Mouse (Mus musculus) gastrocnemius, postnatal 36 days (tissue): ENCODE data around the gene Car9. TPM values are rescaled to one million over a fixed set of nuclear protein-coding genes. Genes with fewer than 3 reads are reported as not detected.

ENCODE experiments used
- DNase-seq, 2 experiments: peaks; one replicate each; pipeline ENCODE4 v3.0.0; 2022
- intact Hi-C: fragments of 180-260 bp; cut with DNase I; formaldehyde crosslinking; loops from one replicate; pipeline ENCODE4 v1.15.1; 2025
- total RNA-seq, 2 experiments: library from RNA; stranded (reverse); gene quantifications; 2 replicates each; pipeline ENCODE4 v1.2.3; 2021

The Car9 gene
- total RNA-seq, 2 experiments from 2014 or later, result 3.4 to 4.4 TPM

DNA sequence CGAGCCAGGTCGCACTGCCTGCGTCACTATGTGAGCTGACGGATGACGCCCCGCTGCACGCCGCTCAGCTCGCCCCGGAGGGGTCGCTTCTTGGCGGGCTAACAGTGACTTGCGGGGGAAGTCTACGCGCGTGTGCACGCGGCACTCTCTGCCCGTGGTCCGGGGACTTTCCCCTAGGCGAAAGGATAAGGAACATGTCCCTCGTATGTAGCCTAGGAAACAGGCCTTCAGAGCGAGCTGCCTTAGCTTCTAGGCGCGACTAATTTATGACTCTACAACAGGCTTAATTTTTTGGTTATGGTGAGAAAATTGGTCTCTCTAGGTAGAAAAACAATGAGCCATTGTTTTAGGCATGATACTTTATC is 14.0 kb upstream of the Car9 start, which contains the start of gene Ccdc107:
Gene Ccdc107 (plus strand): TSS at position 80 of the 365 bp plus-strand sequence.
- intact Hi-C loops, result no loop called here

DNA sequence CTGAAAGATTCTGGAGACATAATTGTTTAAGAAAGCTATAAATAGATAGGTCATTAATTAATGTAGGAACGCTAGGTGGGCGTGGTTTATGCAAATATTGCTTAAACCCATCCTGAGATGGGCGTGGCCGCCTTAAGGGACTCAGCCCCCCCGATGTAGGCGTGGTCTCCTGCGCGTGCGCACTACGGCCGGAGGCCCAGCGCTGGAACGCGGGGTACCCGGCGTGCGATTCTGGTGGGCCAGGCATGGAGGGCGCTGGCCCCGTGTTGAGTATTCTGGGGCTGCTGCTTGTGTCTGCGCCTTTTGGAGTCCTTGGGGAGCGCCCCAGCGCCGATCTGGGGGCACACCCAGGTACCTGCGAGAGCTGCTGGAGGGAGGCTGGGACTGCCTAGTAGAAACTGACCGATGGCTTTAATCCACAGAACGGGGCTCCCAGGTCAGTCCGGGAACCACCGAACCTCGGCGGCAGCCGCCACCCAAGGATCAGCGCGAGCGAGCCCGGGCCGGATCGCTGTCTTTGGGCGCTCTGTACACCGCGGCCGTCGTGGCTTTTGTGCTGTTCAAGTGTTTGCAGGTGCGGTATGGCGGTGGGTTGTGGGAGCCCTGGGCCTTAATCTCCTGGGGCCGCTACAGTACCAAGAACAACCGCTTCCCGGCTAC is 13.4 kb upstream of the Car9 start:
- DNase-seq, result peak; percentile 94 to 97
- intact Hi-C loops, result no loop called here

More for the DNA sequence above, 14.0 kb upstream of the Car9 start, which contains the start of gene Ccdc107:
- DNase-seq, result peak; percentile 84 to 88

GRCm38 (mm10) chr4:43493846-43494240 is 12.9 kb upstream of the Car9 start:
- intact Hi-C loops, result loop anchor here (1.0 kb wide), 1 partner anchor 24 kb away; no protein-coding TSS in a partner anchor
- DNase-seq, result no peak

- no peak for DNase-seq
- intact Hi-C loops, result no loop called here
Measured at GRCm38 (mm10) chr4:43496587-43496986, 10.2 kb upstream of the Car9 start.

DNA sequence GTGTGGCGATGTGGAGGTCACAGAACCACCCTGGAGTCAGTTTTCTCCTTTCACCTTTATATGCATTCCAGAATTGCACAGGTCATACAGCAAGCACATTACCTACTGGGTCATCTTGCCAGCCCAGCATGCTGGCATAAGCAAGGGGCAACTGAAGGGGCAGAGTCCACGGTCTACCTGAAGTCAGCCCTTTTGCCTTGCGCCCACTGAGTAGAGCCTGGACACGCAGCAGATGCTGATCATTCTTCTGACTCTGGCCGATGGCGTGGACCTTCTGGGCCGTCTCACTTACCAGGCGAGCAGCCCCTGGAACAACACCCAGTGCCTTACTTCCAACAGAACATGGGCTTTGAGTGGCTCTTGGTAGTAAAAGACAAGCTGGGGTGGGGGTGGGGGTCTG is 9.4 kb upstream of the Car9 start:
- no peak for DNase-seq
- intact Hi-C loops, result no loop called here

DNA sequence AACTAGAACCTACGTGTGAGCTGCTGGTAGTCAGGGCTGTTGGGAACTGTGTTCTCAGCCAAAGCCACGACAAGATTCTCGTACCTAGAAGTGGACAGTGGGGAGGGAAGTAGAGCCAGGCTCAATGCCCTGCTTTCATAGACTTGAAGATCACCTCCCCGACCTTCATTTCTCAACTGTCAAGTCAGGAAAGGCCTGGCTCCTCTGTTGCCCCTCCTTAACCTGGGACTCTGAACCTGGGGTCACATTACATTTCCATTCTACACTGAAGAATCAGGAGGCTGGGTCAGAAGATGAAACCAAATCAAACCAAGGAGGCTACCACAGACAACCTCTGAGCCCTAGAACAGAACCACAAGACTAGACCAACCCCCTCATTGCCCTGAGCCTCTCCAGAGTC is 8.8 kb upstream of the Car9 start:
- no peak for DNase-seq
- intact Hi-C loops, result no loop called here

DNA sequence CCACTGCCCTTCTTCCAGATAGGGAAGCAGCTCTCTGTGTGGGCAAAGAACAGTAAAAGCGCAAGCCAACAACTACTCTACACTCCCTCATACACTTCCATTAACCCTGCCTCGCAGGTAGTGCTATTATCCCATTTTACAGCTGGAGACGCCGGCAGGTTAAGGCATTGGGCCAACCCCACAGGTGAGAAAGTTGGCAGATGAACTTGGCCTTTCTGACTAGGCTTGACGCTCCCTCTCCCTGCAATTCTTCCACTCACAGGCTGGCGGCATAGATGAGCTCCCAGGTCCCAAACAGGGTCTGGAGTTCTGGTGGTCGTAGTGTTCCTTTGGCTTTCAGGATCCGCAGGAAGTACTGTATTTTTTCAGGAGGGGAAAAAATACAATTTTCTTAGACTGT is 7.8 kb upstream of the Car9 start:
- intact Hi-C loops, result no loop called here
- no peak for DNase-seq

- intact Hi-C loops, result no loop called here
- peak; percentile 65 to 68 for DNase-seq
Measured at GRCm38 (mm10) chr4:43499407-43500333, 7.1 kb upstream of the Car9 start, which contains the start of gene Arhgef39. Gene Arhgef39, minus strand, starts transcription at chr4:43499695.

DNA sequence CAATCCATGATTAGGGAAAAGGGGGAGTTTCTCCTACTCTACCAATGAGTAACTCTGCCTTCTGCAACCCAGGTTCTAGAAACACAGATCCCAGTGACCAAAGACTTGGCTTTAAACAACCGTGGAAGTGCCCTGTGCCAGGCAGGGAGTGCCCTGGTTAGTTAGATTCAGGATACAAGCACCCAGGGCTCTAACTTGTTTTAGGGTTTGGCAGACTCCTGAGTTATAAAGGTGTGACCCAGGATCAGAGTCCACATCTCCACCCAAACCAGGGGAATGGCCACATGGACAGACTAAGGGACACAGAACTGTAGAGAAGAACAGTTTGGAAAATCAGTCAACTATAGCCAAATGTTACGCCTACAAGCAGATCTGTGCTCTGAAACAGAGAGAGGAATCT is 3.7 kb upstream of the Car9 start:
- no peak for DNase-seq
- intact Hi-C loops, result no loop called here

DNA sequence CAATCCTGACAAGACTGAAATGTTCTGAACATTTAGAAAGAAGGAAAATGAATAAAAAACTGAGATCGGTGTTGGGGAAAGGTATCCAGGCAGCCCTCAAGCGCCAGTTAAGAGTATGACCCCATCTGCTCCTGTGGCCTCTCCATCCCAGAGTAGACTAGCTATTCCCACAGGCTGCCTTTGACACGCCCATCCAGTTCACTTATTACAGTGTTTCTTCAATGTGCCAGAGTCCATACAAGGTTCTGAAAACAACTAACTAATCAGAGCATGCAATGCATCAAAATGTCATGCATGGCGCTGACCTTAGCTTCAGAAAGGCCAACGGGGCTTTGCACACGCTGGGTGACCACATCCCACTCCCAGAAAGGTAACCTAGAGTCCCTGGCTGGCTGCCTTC is 3.3 kb upstream of the Car9 start:
- intact Hi-C loops, result no loop called here
- DNase-seq, result no peak

GRCm38 (mm10) chr4:43504269-43504668 is 2.5 kb upstream of the Car9 start:
- intact Hi-C loops, result no loop called here
- no peak for DNase-seq

DNA sequence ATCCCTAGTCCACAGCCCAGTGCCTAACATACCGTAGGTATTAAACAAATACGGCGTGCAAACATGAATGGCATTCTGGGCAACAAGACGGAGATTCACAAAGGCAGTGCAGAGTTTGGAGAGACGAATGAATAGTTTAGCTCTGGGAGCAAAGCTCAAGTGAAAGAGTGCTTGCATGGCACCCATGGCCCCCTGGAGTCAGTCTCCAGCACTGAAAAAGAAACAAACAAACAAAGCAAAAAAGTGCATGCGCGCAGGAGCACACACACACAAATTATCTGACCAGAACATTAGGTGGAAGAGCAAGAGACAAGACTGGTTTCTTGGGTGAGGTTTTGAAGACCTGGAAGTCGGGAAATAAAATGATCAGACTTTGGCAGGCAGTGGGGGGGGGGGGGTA is 692 bp upstream of the Car9 start:
- intact Hi-C loops, result no loop called here
- no peak for DNase-seq

DNA sequence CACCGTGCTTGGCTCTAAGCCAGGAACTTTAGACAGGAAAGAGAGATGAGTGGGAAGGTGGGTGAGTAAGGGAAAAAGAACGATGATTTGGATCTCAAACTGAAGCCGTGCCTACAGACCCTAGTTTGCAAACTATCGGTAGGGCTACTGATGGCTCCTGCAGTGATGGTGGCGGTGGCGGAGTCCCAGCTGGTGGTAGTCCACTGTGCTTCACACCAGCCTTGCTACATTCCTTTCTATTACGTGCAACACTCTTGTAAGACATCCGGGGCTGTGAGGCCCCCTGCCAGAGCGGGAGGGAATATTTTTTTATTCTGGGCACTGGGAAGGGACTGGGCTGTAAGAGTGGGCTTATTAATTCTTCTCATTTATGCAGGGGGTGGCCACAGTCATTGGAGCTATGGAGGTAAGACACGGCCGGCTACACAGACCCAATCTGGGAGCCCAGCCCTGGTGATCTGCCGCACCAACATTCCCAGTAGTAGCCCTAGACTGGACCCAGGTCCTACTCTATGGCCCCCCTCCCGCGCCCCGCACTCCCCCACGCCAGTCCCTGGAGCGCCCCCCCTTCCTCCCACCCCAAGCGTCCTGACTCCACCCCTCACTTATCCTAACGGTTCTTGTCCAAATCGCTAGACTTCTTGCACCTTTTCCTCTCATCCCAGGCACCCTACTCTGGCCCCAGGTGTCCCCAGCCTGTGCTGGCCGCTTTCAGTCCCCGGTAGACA is 1.3 kb downstream of the Car9 start:
- intact Hi-C loops, result no loop called here
- DNase-seq, result peak in 1 of 2 experiments; percentile 21

DNA sequence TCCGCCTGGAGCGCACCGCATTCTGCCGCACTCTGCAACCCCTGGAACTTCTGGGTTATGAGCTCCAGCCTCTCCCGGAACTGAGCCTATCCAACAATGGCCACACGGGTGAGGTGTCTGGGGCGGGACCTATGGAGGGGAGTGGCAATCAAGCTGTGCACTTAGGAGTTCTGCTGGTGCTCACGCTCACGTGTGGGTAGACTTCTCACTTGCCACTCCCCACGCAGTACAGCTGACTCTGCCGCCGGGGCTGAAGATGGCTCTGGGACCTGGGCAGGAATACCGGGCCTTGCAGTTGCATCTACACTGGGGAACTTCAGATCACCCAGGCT is 1.9 kb downstream of the Car9 start:
- no peak for DNase-seq

DNA sequence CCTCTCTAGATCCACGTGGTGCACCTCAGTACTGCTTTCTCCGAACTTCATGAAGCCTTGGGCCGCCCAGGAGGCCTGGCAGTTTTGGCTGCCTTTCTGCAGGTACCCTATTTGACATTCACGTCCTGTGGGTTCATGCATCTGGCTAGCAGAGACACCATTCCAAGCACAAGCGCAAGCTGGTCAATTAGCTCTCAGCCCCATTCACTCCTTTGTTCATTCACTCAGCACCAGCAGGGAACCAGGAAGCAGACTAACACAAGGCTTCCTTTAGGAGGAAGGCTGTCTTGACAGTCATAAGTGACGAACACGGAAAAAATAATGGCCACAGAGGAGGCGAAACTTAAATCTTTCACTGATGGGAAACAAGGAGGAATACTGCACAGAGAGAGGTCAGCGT is 2.3 kb downstream of the Car9 start:
- peak in 1 of 2 experiments; percentile 13 for DNase-seq
- intact Hi-C loops, result no loop called here

More for the DNA sequence above, 1.9 kb downstream of the Car9 start:
- intact Hi-C loops, result no loop called here

GRCm38 (mm10) chr4:43511675-43512454 is 5.1 kb downstream of the Car9 start:
- peak in 1 of 2 experiments; percentile 10 for DNase-seq
- intact Hi-C loops, result no loop called here

DNA sequence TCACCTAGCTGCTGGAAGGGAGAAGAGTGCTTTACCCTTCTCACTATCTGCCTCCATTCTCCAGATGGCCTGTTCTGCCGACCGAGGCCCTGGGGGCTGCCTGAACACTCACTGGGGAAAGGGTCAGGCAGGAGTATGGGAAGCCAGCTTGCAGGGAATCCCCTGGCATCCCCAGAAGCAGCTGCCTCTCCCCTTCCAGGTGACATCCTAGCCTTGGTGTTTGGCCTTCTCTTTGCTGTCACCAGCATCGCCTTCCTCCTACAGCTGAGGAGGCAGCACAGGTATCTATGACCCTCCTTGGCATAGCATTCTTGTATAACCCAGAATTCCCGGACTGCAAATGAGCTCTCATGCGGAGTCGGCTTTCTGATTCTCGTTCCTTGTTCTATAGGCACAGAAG is 5.9 kb downstream of the Car9 start:
- peak in 1 of 2 experiments; percentile 11 for DNase-seq
- intact Hi-C loops, result no loop called here

GRCm38 (mm10) chr4:43513300-43513699 is 6.5 kb downstream of the Car9 start:
- DNase-seq, result peak in 1 of 2 experiments; percentile 5
- intact Hi-C loops, result no loop called here

GRCm38 (mm10) chr4:43513791-43514190 is 7.0 kb downstream of the Car9 start:
- peak in 1 of 2 experiments; percentile 4 for DNase-seq
- intact Hi-C loops, result no loop called here
